Comparison of ENCODE assay signal across 9 mouse cellular contexts in genomic region chr10:70363054-70363453, GRCm38 (mm10).
DNase-seq lines count a peak whose midpoint lies in the region; ATAC-seq and TF ChIP-seq lines count a peak whose summit lies in the region.
"Had no signal": no experiment of that assay in that cellular context is flagged by ENCODE, and none has a peak within 500 bp of the region (broad histone marks: within the 10 kb centered on the region; RNA-seq: fewer than 3 reads in every experiment).

No protein-coding gene starts in this region.

- no peak overlapping the region for H3K4me3 ChIP-seq in testis, adult 2 months (ENCODE audit: control insufficient read depth, low read depth, low read length)
- H3K4me3 ChIP-seq: neural tube, embryonic 13.5 days had no signal

- no peak for TF ChIP-seq POLR2A in testis, adult 2 months (IDR thresholded peaks at IDR 0.05; ENCODE audit: control insufficient read depth, low read depth, low read length)

- H3K4me1 ChIP-seq in testis, adult 2 months (ENCODE audit: control insufficient read depth, insufficient read depth, low read length): no peaks in the 10 kb centered on the region

- no peaks in the 10 kb centered on the region for H3K27me3 ChIP-seq in testis, adult 2 months (ENCODE audit: control insufficient read depth, insufficient read depth, low read length)
- H3K27me3 ChIP-seq: neural tube, embryonic 13.5 days had no signal

- no peaks in the 10 kb centered on the region for H3K36me3 ChIP-seq in testis, adult 2 months (ENCODE audit: control insufficient read depth, insufficient read depth, low read length)
- H3K36me3 ChIP-seq: neural tube, embryonic 13.5 days had no signal

- peak; percentile 41 for DNase-seq in heart, postnatal 4 days
- DNase-seq in heart, postnatal 25 days (ENCODE audit: low spot score): no peak
- DNase-seq in testis, postnatal 14 days (ENCODE audit: low spot score): no peak
- DNase-seq in embryo, embryonic 11 days: peak; percentile 39
- peak; percentile 55 for DNase-seq in testis, postnatal 10 days (ENCODE audit: low spot score)
- no peak for DNase-seq in thymus, postnatal 14 days

- intact Hi-C loops in heart, postnatal 25 days (cut with DNase I): loop anchor here (10.0 kb wide), 1 partner anchor 602 kb away; no protein-coding TSS in a partner anchor

- no peak for ATAC-seq in erythroid progenitor cell, adult 5-6 weeks (replicated peaks; ENCODE audit: low FRiP score, poor library complexity, severe bottlenecking)

- no peak overlapping the region for H3K27ac ChIP-seq in testis, adult 2 months (ENCODE audit: control insufficient read depth, insufficient read depth, low read depth, low read length)
- H3K27ac ChIP-seq: neural tube, embryonic 13.5 days had no signal

- peak; percentile 22; the same call in 1 of the 2 replicates for TF ChIP-seq CTCF in testis, adult 2 months (IDR thresholded peaks at IDR 0.05; ENCODE audit: control insufficient read depth, insufficient read depth, insufficient replicate concordance, low read depth, low read length)

Comparison
In these comparisons a context has a peak if more than half of its experiments do, and no peak if none do; other contexts are left out.
1. DNase-seq: peak in heart, postnatal 4 days (single experiment), embryo, embryonic 11 days (single experiment) and testis, postnatal 10 days (single experiment); none in heart, postnatal 25 days (single experiment), testis, postnatal 14 days (single experiment) and thymus, postnatal 14 days (single experiment).